Mouse (Mus musculus): ENCODE measurements at regions not wholly inside any gene's neighbourhood (a gene's known extent, or its start where the extent isn't known, plus 50 kb on each side); places are given as distances from the start of the nearest gene placed in this dataset.
A peak's percentile ranks its signal among the peaks of the same experiment; 100 is the strongest.
"Not testable (repeated sequence)": the region's sequence is repeated elsewhere in the genome, so short reads cannot be mapped to it uniquely, and the experiment has no call there.

DNA sequence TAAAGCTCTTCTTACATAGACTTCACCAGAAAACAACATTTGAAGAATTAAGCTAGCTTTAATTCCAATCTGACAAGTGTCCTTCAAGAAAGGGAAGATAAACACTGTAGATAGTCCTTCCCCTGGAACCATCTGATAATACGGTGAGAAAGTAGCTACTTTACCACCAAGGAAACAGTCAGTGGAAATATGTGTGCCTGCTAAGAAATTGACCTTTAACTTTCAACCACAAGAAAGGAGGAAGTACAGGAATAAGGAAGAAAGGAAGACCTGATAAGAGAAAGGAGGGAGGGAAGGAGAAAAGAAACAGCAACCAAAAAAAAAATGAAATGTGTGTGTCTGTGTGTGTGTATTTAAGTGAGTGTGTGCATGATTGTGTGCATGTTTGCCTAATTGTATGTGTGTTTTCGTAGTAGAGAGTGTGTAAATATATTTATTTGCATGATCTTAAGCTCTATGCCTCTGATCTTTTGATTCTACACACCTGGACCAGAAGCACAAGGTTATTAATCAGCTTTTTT, 831.3 kb downstream of the Pla2g4a start:
- no peak for DNase-seq (ENCODE audit: low read depth, low spot score)

DNA sequence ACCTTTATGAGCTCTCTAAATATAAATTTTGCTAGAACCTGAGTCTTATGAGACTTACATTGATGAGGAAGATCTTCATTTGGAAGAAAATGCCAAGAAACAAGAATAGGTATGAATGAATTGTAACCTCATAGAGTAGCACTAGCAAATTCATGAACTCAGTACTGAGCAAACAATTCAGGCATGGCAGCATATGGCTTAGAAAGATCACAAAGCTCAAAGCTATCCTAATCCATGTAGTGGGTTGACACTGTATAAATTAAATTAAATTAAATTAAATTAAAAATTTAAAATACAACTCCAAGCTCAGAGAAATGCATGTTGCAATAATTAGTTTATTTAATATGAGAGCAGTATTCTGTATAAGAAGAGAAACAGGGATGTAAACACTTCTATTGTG, 832.0 kb downstream of the Pla2g4a start:
- DNase-seq (ENCODE audit: low read depth, low spot score): no peak

DNA sequence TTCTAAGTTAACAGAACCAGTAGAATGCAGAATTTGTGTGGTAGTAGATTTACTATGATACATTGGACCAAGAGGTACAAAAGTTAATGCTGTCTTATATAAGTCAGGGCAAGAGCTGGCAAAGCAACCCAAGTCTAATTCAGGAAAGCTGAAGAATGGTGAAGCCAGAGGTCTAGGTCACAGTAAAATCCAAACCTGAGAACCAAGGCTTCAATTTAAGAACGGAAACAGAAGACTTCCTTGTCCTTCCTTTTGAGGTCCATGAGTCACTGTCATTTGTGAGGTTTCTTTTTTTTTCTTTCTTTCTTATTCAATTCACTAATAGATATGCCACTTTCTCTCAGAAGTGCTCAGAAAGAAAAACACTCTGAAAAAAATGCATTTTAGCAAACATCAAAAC, 833.4 kb downstream of the Pla2g4a start:
- no peak for DNase-seq (ENCODE audit: low read depth, low spot score)

- DNase-seq (ENCODE audit: low read depth, low spot score): no peak
Measured at GRCm38 (mm10) chr1:149103396-149103795, 857.7 kb downstream of the Pla2g4a start.

DNA sequence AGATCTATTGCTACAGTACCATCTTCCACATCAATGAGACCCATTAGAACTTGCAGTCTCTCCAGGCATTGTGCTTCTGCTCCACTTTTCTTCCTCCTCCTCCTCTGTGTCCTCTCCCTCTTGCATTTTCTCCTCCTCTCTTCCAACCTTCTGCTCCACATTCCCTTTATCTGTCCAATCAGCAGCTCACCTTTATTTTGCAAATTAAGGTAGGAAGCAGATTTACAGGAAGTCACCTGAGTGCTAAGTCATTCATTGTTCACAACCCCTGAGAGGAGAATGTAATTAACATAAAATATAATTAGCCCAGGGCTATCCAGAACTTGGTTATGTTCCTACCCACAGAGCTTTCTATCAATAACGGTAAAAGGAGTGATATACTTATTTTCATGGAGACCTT, 863.7 kb downstream of the Pla2g4a start:
- no peak for DNase-seq (ENCODE audit: low read depth, low spot score)

DNA sequence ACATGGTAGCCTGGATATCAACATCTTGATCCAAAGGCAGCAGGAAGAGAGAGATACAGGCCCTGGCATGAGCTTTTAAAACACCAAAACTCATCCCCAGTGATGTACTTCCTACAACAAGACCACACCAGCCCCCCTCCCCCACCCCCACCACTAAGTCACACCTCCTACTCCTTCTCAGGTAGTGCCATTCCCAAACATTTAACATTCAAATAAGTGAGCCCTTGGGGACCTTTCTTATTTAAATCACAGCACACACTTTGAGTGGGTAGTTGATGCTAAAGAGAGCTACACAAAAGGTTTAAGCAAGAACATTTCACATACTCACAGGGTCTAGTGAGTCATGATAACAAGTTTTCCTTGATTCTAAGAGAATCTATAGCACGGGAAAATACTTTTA, 886.4 kb downstream of the Pla2g4a start:
- no peak for DNase-seq (ENCODE audit: low read depth, low spot score)

DNA sequence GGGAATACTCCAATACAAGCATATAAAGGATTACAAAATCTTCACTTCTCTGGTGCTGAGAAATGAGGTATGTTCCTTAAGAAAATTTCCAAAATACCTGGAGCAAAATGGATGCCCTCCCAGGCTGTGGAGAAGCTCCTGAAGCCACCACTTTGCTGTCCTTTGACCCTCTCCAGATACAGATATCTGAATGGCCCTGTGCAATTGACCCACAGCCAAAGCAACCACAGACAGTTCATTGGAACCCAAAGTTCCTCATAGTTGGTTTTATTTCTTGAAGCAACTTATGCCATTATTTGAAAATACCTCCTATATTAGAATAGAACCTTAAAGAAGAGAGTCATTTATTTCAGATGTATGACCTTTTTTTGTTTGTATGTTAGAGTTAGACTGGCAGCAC, 891.5 kb downstream of the Pla2g4a start:
- DNase-seq (ENCODE audit: low read depth, low spot score): no peak

GRCm38 (mm10) chr1:149063011-149063410, 898.1 kb downstream of the Pla2g4a start:
- not testable (repeated sequence) for DNase-seq (ENCODE audit: low read depth, low spot score)

GRCm38 (mm10) chr1:149038188-149038967, 922.7 kb downstream of the Pla2g4a start:
- DNase-seq (ENCODE audit: low read depth, low spot score): no peak

- DNase-seq (ENCODE audit: low read depth, low spot score): no peak
Measured at GRCm38 (mm10) chr1:149028316-149028715, 932.8 kb downstream of the Pla2g4a start.

DNA sequence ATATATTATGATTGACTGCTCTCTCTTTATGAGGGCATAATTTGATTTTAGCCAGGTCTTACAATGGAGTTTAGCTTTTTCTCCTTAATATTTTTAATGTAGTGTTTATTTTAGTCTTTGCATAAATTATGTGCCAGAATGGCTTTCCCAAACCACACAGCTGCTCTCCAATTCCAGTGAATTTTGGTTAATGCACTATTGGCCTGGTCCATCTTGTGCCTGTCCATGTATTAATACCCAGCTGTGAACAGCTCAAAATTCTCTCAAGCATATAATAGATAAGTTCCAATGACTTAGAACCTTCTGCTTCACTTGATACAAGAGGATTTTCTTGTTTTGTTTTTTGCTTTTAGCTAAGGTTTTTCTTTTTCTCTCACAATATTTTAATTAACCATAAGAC, 939.4 kb downstream of the Pla2g4a start:
- DNase-seq (ENCODE audit: low read depth, low spot score): no peak

GRCm38 (mm10) chr1:149021273-149021672, 939.8 kb downstream of the Pla2g4a start:
- no peak for DNase-seq (ENCODE audit: low read depth, low spot score)

DNA sequence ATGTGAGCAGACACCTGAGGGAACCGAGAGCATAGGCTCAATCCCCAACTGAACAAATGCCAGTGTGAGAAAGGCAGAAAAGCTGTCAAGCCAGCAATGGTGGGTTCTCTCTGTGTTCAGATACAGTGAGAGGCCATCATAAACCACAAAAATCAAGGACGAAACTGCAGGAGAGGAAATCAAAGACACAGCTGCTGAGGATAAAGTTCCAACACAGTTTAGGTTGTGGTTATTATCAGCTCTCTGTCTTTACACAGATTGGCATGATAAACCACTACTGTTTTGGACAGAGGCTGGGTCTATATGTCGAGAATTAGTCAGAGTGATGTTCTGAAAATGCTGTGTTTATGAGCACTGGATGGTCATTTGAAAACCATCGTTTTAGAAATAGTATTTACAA, 946.5 kb downstream of the Pla2g4a start:
- no peak for DNase-seq (ENCODE audit: low read depth, low spot score)

DNA sequence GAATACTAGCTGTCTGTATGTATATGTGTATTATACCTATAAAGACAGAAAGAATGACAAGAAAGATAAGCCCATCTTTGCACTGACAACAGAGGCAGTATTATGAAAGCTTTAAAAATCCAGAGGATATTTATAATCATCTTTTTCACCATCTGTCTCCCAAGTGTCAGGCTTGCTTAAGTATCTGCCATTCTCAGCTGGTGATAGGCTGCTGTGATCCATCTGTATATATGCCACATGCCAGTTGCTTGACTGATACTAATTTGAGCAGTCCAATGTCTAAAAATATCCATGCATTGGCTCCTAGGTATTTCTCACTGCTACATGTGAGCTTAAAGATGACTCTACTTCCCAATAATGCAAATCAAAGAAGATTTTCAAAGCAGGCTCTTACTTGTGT, 950.3 kb downstream of the Pla2g4a start:
- no peak for DNase-seq (ENCODE audit: low read depth, low spot score)

GRCm38 (mm10) chr1:149000092-149000491, 961.0 kb downstream of the Pla2g4a start:
- DNase-seq (ENCODE audit: low read depth, low spot score): no peak

GRCm38 (mm10) chr1:148993586-148993985, 967.5 kb downstream of the Pla2g4a start:
- DNase-seq (ENCODE audit: low read depth, low spot score): peak; percentile 24

DNA sequence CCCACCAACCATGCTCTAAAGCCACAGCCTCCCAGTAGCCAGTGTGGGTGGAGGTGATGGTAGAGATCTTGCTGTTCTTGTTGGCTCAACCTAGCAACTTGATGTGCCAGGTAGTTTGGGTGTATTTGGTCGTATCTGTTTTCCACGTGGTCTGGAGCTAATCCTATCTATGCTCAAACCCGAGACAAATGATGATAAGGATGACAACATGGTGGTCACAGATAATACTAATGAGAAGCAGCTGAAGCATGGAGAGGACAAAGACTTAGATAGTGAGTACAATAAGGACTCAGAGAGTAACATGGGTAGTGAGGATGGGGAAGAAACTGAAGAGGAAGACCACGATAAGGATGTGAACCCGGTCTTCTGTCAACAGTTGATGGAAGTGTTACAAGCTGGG, 983.7 kb downstream of the Pla2g4a start:
- DNase-seq (ENCODE audit: low read depth, low spot score): no peak

GRCm38 (mm10) chr1:148965358-148965757, 995.7 kb downstream of the Pla2g4a start:
- DNase-seq (ENCODE audit: low read depth, low spot score): no peak

DNA sequence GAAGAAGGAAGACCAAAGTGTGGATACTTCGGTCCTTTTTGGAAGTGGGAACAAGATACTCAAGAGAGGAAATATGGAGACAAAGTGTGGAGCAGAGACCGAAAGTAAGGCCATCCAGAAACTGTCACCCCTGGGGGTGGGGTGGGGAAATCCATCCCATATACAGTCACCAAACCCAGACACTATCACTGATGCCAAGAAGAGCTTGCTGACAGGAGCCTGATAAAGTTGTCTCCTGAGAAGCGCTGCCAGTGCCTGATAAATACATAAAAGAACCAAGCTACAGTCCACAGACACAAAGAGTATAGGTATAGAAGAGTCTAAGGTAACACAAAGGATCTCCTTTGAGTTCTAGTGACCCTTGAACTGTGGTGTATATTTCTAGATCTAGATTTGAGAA, 1026.7 kb downstream of the Pla2g4a start:
- DNase-seq (ENCODE audit: low read depth, low spot score): no peak

GRCm38 (mm10) chr1:148924506-148924905, 1036.6 kb downstream of the Pla2g4a start:
- no peak for DNase-seq (ENCODE audit: low read depth, low spot score)

DNA sequence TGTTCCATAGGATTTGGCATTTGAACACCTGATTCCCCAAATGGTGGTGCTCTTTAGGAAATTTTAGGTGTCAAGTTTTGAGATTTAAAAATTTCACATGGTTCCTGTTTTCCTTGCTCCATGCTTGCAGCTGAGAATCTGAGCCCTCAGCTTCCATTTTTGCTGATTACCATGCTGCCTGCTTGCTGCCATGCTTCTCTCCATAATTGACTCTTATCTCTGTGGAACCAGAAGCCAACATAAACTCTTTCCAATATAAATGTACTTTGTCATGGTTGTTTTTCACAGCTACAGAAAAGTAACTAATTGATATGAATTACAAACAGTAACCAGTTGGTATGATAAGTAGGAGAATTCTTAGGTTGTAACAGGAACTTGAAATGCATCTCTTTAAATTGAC, 1044.0 kb downstream of the Pla2g4a start:
- DNase-seq (ENCODE audit: low read depth, low spot score): no peak

DNA sequence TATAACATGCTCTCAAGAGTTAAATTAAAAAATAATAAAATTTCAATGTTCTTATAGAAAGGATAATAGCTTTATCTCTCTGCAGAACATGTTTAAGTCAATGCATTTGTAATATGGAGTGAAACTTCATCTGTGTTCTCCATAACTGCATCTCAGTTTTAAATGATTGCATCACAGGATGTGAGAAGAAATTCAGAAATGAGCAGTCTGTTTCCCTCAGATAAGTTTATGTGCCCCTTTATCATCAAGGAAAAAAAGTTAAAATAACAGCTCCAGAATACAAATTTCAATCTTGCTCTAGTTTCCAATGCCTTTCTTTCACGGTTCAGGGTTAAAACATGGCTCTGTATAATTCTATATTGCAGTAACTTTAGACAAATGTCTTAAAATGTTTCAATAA, 1048.3 kb downstream of the Pla2g4a start:
- no peak for DNase-seq (ENCODE audit: low read depth, low spot score)

DNA sequence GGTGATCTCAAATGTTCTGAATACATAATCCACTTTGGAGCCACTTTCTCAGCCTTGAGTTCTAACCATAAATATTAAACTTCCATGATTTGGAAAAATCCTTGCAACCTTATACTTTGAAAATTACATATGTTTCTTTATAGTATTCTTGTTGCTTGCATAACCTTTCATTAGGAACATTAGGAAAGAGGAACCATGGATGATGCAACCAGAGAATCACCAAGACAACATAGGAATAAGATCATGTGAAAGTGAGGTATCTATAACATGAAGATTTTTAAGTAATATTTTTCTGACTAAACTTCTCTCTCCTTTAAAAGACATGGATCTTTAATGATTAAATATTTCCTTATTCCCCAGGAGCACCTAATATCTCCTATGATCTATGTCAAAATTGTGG, 1057.0 kb downstream of the Pla2g4a start:
- DNase-seq (ENCODE audit: low read depth, low spot score): no peak

- DNase-seq (ENCODE audit: low read depth, low spot score): no peak
Measured at GRCm38 (mm10) chr1:148903093-148903492, 1058.0 kb downstream of the Pla2g4a start.
